Mouse (Mus musculus) naive thymus-derived CD4-positive, alpha-beta T cell, adult 2 months (primary cell): ENCODE data around the gene Bcl10.
A peak's percentile ranks its signal among the peaks of the same experiment; 100 is the strongest.
"Not testable (repeated sequence)": the region's sequence is repeated elsewhere in the genome, so short reads cannot be mapped to it uniquely, and the experiment has no call there.

Experiments
- DNase-seq: peaks from one replicate; pipeline ENCODE4 v3.0.0-alpha.2; 2011; ENCODE audit warnings: low read depth

Gene Bcl10

GRCm38 (mm10) chr3:145913263-145913662 is 9.3 kb upstream of the Bcl10 start:
- no peak for DNase-seq

- DNase-seq = not testable (repeated sequence)
Observed at GRCm38 (mm10) chr3:145913942-145914341, 8.7 kb upstream of the Bcl10 start.

GRCm38 (mm10) chr3:145916374-145916773 is 6.2 kb upstream of the Bcl10 start:
- DNase-seq = no peak

DNA sequence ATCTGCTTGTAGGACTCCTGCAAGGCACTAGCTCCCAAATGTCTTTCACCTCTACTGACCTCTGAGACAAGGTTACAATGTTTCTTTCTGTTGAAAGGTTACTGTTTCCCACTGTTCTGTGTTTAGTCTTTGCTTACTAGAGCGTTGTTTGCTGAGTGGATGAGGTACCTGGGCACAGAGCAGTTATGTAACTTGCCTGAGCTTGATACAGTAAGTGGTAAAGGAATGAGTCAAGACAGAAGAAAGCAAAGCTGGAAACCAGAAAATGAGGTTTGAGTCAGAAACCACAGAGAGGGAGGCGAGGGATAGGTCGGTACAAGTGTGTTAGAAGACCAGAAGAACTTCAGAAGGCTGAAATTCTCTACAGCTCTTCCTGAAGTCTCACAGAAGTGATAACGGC is 5.8 kb upstream of the Bcl10 start:
- peak; percentile 62 for DNase-seq

GRCm38 (mm10) chr3:145922971-145923370 is 367 bp downstream of the Bcl10 start:
- DNase-seq = no peak

DNA sequence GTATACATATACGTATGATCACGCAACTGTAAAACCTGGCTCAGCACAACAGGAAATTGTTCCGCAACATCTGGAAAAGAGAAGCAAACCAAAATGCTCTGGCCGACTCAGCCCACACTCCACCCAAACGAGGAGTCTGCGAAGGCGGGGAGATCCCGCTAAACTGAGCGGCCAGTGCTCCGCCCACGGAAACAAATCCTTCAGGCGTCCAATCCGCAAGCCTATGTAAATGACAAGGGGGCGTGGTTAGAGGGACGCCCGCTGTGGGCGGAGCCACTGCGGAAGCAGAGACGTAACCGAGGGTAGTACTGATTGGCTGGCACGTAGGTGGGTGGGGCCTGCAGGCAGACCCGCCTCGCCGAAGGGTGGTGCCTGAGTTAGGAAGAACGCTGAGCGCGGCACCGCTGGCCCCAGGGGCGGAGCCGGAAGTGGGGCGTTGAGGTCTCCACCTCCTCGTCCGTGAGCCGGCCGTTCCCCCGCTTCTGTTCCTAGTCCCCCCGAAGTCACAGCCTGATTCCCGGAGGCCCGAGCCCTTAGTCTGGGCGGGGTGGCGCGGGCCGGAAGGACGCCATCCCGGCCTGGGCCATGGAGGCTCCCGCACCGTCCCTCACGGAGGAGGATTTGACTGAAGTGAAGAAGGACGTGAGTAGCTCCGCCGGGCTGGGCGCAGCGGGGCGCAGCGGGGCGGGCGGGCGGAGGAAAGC is 1.4 kb downstream of the Bcl10 start:
- peak; percentile 100 for DNase-seq

GRCm38 (mm10) chr3:145924649-145925337 is 2.2 kb downstream of the Bcl10 start:
- peak; percentile 79 for DNase-seq

- peak; percentile 59 for DNase-seq
Observed at GRCm38 (mm10) chr3:145925506-145925905, 2.9 kb downstream of the Bcl10 start.

DNA sequence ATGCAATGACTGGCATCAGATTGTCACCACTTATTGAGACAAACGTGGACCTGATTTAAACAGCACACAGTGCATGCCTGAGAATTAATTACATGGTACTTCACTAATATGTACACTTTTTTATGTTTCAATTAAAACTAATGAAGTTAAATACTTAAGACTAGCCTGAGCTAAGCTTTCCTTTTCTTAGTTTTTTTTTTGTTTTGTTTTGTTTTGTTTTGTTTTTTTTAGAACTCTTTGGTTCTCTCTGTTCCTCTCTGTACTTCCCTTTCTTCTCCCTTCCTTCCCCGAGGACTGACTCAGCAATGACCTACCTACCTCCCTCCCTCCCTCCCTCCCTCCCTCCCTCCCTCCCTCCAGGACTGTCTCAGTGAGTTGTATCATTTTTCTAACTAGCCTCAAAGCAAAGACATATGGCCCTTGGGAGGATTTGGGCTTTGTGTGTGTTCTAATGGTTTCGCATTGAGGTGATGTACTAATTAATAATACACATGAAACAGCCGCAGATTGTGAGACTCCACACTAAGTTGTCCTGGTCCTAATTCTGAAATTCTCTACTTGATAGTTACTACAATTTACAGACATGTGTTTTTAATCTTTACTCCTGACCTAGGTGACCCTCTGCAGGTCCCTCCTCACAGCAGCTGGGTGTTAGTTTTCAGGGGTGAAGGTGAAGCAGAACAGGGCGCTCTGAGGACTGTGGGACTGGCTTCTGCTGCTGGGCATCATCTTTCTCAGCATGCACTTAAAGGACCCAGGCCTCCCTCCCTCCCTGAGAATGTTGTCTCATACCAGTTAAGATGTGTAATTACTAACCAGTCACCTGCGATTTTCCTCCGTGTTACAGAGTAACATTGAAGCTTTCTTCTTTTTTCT is 7.2 kb downstream of the Bcl10 start:
- DNase-seq = no peak

DNA sequence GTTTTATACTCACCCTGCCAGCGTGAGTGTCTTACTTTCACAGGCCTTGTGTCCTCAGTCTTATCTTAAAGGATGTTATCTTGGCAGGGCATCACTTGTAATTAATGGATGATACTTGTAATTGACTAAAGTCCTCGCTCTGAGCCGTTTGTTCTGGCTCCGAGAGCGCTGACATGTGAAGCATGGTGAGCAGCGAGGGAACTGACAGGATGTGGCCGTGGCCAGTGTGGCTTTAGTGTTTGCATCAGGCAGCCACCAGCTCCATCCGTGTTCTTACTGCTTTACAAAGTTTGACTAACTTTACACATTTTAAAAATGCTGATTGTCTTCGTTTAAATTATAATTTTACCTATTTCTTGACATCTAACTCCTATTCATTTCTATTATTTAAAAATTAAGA is 11.2 kb downstream of the Bcl10 start:
- DNase-seq = peak; percentile 40

- DNase-seq = peak; percentile 96
Observed at GRCm38 (mm10) chr3:145937505-145938404, 15.2 kb downstream of the Bcl10 start, which contains the start of gene 2410004B18Rik. 2410004B18Rik (plus strand) TSS chr3:145938014.

DNA sequence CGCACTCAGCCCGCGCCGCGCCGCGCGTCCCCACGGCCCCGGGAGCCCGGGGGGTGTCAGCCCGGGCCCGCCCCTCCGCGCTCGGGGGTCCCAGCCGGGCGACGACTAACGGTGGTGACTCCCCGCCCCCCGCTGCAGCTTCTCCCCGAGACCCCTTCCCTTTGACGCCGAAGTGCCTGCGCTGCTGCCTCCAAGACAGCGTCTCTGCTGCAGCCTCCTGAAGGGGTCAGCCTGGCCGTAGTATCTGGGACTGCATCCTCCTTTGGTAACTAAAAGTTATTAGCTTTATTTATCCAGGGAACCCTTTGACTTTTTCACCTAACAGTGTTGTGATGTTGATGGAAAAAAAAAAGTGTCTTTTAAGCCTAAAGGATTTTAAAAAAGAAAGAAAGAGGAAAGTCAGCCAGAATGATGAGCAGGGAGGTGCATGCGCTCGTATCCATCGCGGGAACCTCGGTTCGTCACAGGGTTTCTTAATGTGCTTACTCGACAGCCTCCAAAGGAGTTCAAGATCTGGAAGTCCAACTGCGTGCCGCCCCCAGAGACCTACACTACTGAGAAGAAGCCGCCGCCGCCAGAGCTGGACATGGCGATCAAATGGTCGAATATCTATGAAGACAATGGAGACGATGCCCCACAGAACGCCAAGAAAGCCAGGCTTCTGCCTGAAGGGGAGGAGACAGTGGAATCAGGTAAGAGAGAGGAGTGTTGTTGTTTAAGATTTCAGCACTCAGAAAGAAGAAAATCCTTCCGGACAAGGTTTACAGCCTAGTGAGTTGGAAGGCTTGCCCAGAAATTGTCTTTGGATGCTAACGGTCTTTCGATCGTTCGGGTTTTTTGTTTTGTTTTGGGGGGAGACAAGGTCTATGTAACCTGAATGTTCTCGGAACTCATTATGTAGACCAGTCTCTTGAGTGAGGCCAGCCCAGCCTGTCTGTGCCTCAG is 16.1 kb downstream of the Bcl10 start:
- DNase-seq = no peak

GRCm38 (mm10) chr3:145939402-145939801 is 16.8 kb downstream of the Bcl10 start:
- DNase-seq = no peak

- DNase-seq = no peak
Observed at GRCm38 (mm10) chr3:145939971-145940370, 17.4 kb downstream of the Bcl10 start.

DNA sequence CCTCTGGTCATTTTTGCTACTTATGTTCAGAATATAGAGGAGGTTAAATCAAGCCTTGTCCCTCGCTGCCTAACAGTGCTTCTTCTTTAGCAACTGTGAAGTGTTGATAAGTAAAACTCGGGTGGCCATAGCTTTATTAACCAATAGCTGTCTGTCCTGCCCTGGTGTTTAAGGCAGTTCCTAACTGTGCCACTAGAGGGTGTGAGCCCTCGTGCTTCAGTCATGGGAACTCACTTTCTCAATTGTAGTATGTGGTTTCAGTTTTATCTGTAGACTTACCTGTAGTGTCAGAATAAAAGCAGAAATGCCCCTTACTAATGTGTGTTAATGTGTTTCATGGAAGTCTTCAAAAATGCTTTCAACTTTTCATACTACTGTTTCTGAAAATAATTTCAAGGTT is 19.4 kb downstream of the Bcl10 start:
- DNase-seq = peak; percentile 91

DNA sequence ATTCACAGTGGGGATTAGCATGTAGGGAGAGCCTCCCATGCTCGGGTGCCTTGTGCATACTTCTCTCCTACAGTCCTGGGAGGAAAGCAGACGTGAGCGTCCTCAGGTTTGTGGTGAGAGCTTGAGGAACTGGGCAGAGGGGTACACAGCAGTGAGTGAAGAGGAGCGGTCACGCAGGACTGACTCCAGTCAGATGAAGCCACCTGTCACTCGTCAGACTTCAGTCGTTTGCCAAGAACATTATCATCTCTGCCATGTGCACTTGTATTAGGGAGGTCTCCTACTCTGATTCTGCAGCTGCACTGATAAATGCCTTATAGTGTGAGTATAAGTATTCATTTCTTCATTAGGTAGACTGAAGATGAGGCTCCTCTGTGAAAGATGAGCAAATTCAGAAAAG is 21.7 kb downstream of the Bcl10 start:
- DNase-seq = no peak

DNA sequence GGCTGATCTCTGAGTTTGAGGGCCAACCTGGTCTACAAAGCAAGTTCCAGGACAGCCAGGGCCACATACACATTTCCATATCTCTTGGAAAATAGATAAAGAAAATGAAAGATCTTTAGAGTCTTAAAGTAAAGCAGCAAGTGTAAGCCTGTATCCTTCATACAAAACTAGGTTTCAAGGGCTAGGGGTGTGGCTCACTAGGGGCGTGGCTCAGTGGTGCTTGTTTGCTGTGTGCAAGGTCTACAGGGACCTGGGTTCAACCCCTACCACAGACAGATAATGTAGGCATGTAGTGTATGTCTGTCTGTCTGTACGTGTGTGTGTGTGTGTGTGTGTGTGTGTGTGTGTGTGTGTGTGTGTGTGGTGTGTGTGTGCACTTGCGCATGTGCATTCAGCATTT is 23.3 kb downstream of the Bcl10 start:
- no peak for DNase-seq

- DNase-seq = no peak
Observed at GRCm38 (mm10) chr3:145946654-145947053, 24.1 kb downstream of the Bcl10 start.

DNA sequence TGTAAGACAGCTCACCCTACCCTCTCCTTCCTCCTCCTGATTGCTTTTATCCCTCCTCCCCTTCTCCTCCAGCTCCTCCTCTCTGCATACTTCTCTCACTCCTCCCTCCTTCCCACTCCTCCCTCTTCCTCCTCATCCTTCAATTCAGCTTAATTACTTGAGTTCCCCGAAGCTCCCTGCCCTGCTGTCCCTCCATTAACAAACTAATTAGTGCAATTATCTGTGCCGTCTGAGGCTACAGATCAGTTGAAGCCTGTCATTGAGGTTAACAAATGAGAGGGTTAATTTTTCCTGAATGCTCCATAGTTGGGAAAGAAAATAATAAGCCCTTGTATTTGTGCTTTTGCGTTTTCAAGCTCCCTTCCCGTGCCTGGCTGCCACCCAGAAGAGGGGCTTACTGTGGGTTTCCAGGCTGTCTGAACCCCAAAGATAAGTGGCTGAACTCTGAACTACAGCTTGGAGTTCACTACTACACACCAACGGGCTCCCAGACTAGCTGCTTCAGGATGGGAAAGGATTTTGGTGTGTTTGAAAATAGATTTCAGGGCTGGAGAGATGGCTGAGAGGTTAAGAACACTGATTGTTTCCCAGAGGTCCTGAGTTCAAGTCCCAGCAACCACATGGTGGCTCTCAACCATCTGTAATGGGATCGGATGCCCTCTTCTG is 25.1 kb downstream of the Bcl10 start:
- DNase-seq = no peak
